Mouse (Mus musculus): ENCODE measurements around the gene Rps6kb2.

GRCm38 (mm10) chr19:4136463-4136862 lies 26.7 kb downstream of the Rps6kb2 start:
- TF ChIP-seq CTCF (IDR thresholded peaks at IDR 0.05; ENCODE audit: borderline replicate concordance, insufficient read depth, low read length), result no peak
- TF ChIP-seq POLR2A (IDR thresholded peaks at IDR 0.05; ENCODE audit: low read depth, low read length), result no peak
